Mouse (Mus musculus) brain, embryonic 14.5 days (tissue): ENCODE data around the gene Btbd6.

Source experiments
- CTCF ChIP-seq: fragments of 200-500 bp; IDR thresholded peaks from 2 replicates; pipeline ENCODE4 v1.5.1; 2012; ENCODE audit warnings: inconsistent platforms, mild to moderate bottlenecking, moderate library complexity, borderline replicate concordance; ENCODE audit not compliant: insufficient read depth, insufficient read length; ENCODE audit errors: extremely low read depth
- POLR2A ChIP-seq: fragments of 200-500 bp; IDR thresholded peaks from 2 replicates; pipeline ENCODE4 v1.6.1; 2012; ENCODE audit warnings: mild to moderate bottlenecking, inconsistent platforms, borderline replicate concordance; ENCODE audit not compliant: poor library complexity, insufficient read depth, insufficient read length, severe bottlenecking; ENCODE audit errors: extremely low read depth

DNA sequence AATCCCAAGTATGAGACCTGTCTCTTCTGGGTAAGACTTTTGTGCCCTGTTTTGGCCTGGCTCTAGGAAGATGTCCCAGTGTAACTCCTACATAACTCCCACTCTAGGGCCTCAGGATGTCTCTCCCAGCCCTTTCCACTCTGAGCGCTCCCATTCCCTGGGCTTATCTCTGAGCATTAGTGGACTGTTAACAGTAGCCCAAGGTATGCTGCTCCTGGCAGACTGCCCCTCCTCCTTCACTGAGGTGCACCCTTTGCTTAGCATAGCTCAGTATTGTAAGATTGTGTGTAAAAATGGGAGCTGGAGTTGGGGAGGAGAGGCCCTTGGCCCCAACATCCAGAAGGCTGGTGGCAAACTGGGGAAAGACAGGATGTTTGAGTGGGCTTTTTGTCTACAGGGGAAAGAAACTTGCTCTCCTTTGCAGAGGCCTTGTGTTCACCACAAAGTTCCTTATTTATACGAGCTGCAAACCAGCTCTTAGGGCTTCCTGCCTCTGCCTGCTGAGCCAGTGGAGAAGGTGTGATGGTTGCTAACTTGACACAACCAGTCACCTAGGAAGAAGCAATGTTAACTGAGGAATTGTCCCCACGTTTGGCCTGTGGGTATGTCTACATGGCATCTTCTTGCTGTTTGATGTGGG lies 23.2 kb upstream of the Btbd6 start:
- TF ChIP-seq CTCF (no peak), POLR2A (no peak)
